In genomic region chr3:106955555-106956446, GRCm38 (mm10) we compare ENCODE assay signal across 11 mouse cellular contexts.
DNase-seq lines count a peak whose midpoint lies in the region; ATAC-seq and TF ChIP-seq lines count a peak whose summit lies in the region.
"Had no signal": no experiment of that assay in that cellular context is flagged by ENCODE, and none has a peak within 500 bp of the region (broad histone marks: within the 10 kb centered on the region; RNA-seq: fewer than 3 reads in every experiment).

No protein-coding gene starts in this region.

- peak; percentile 87 for ATAC-seq in forebrain, embryonic 11.5 days (replicated peaks; ENCODE audit: low FRiP score)
- ATAC-seq in hindbrain, embryonic 16.5 days = peak; percentile 76
- ATAC-seq in liver, postnatal 0 days = no peak

- DNase-seq in brain, embryonic 14.5 days (ENCODE audit: low read depth) = peak; percentile 92
- DNase-seq in forebrain, embryonic 11.5 days (ENCODE audit: low spot score) = peak; percentile 66
- peak; percentile 6 to 42 for DNase-seq in lung, postnatal 4 days
- no peak for DNase-seq in heart, adult 9 months (ENCODE audit: low spot score in 2 of 2)
- DNase-seq in liver, postnatal 0 days = no peak
- DNase-seq in heart, postnatal 36 days = no peak
- DNase-seq in heart, embryonic 10.5 days (ENCODE audit: low spot score) = no peak
- DNase-seq: thymus, adult 2 months had no signal

- H3K9me3 ChIP-seq in forebrain, embryonic 11.5 days (ENCODE audit: control insufficient read depth, low read length) = no peaks in the 10 kb centered on the region
- H3K9me3 ChIP-seq in hindbrain, embryonic 16.5 days (ENCODE audit: control insufficient read depth, low read length) = no peaks in the 10 kb centered on the region
- no peaks in the 10 kb centered on the region for H3K9me3 ChIP-seq in liver, postnatal 0 days (ENCODE audit: low read length)
- no peaks in the 10 kb centered on the region for H3K9me3 ChIP-seq in heart, embryonic 10.5 days
- H3K9me3 ChIP-seq: neural tube, embryonic 12.5 days had no signal

- 10% methylated on average over 9 of the region's 9 CpGs for WGBS in forebrain, embryonic 11.5 days
- WGBS in hindbrain, embryonic 16.5 days = 13% methylated on average over 9 of the region's 9 CpGs
- WGBS in liver, postnatal 0 days (ENCODE audit: insufficient replicate concordance) = 22% methylated on average over 9 of the region's 9 CpGs
- WGBS in heart, embryonic 10.5 days = 26% methylated on average over 9 of the region's 9 CpGs

- TF ChIP-seq EP300 in liver, postnatal 0 days (IDR thresholded peaks at IDR 0.05; ENCODE audit: low read depth) = no peak

- TF ChIP-seq POLR2A in brain, embryonic 14.5 days (IDR thresholded peaks at IDR 0.05; ENCODE audit: borderline replicate concordance, extremely low read depth, insufficient read depth, insufficient read length, poor library complexity, severe bottlenecking) = no peak

- H3K36me3 ChIP-seq in forebrain, embryonic 11.5 days (ENCODE audit: control insufficient read depth, insufficient read depth, low read length) = no peaks in the 10 kb centered on the region
- H3K36me3 ChIP-seq in hindbrain, embryonic 16.5 days (ENCODE audit: control insufficient read depth, insufficient read depth, low read length) = no peaks in the 10 kb centered on the region
- H3K36me3 ChIP-seq in liver, postnatal 0 days (replicated peaks; ENCODE audit: insufficient read depth, low read length) = no peaks in the 10 kb centered on the region
- H3K36me3 ChIP-seq in heart, embryonic 10.5 days = no peaks in the 10 kb centered on the region
- H3K36me3 ChIP-seq: neural tube, embryonic 12.5 days had no signal

- peaks cover 7% of the 10 kb centered on the region; the same call in 1 of the 2 replicates for H3K4me1 ChIP-seq in forebrain, embryonic 11.5 days (replicated peaks; ENCODE audit: control insufficient read depth, insufficient read depth, low read length)
- H3K4me1 ChIP-seq in hindbrain, embryonic 16.5 days (ENCODE audit: control insufficient read depth, insufficient read depth, low read depth, low read length) = peaks cover 5% of the 10 kb centered on the region
- H3K4me1 ChIP-seq in liver, postnatal 0 days (ENCODE audit: insufficient read depth) = no peaks in the 10 kb centered on the region
- H3K4me1 ChIP-seq in heart, embryonic 10.5 days = no peaks in the 10 kb centered on the region

- H3K9ac ChIP-seq in forebrain, embryonic 11.5 days (ENCODE audit: low read length) = peak overlapping the region; percentile 12; the same call in 1 of the 2 replicates
- no peak overlapping the region for H3K9ac ChIP-seq in hindbrain, embryonic 16.5 days (ENCODE audit: low read depth, low read length)
- no peak overlapping the region for H3K9ac ChIP-seq in liver, postnatal 0 days (replicated peaks)
- H3K9ac ChIP-seq: neural tube, embryonic 12.5 days had no signal

- no peak for TF ChIP-seq CTCF in brain, embryonic 14.5 days (IDR thresholded peaks at IDR 0.05; ENCODE audit: borderline replicate concordance, extremely low read depth, insufficient read depth, insufficient read length)
- no peak for TF ChIP-seq CTCF in liver, postnatal 0 days (IDR thresholded peaks at IDR 0.05; ENCODE audit: low read depth)

- H3K4me2 ChIP-seq in forebrain, embryonic 11.5 days (ENCODE audit: low read depth, low read length, severe bottlenecking) = peak overlapping the region; percentile 29; the same call in 1 of the 2 replicates
- no peak overlapping the region for H3K4me2 ChIP-seq in hindbrain, embryonic 16.5 days (ENCODE audit: low read length)
- H3K4me2 ChIP-seq in liver, postnatal 0 days (ENCODE audit: low read depth, low read length) = no peak overlapping the region
- H3K4me2 ChIP-seq: heart, embryonic 11.5 days; neural tube, embryonic 12.5 days had no signal

- intact Hi-C loops in heart, postnatal 36 days (cut with DNase I) = no loop called here

- no peaks in the 10 kb centered on the region for H3K27me3 ChIP-seq in forebrain, embryonic 11.5 days (ENCODE audit: control insufficient read depth, insufficient read depth, low read length)
- H3K27me3 ChIP-seq in hindbrain, embryonic 16.5 days (replicated peaks; ENCODE audit: control insufficient read depth, insufficient read depth, low read length) = no peaks in the 10 kb centered on the region
- H3K27me3 ChIP-seq in liver, postnatal 0 days (ENCODE audit: insufficient read depth, low read length) = no peaks in the 10 kb centered on the region
- H3K27me3 ChIP-seq in heart, embryonic 10.5 days (ENCODE audit: insufficient read depth, poor library complexity, severe bottlenecking) = no peaks in the 10 kb centered on the region
- H3K27me3 ChIP-seq: neural tube, embryonic 12.5 days had no signal

- H3K27ac ChIP-seq in forebrain, embryonic 11.5 days (ENCODE audit: low read depth, low read length) = peak overlapping the region; percentile 82
- H3K27ac ChIP-seq in hindbrain, embryonic 16.5 days (ENCODE audit: low read depth, low read length) = peak overlapping the region; percentile 67
- H3K27ac ChIP-seq in liver, postnatal 0 days (ENCODE audit: low read depth) = no peak overlapping the region
- no peak overlapping the region for H3K27ac ChIP-seq in heart, embryonic 10.5 days
- H3K27ac ChIP-seq: neural tube, embryonic 12.5 days had no signal

- no peak overlapping the region for H3K4me3 ChIP-seq in forebrain, embryonic 11.5 days (ENCODE audit: low read depth, low read length)
- no peak overlapping the region for H3K4me3 ChIP-seq in hindbrain, embryonic 16.5 days (ENCODE audit: low read length)
- H3K4me3 ChIP-seq in liver, postnatal 0 days (ENCODE audit: low read depth, low read length) = no peak overlapping the region
- no peak overlapping the region for H3K4me3 ChIP-seq in heart, embryonic 10.5 days
- H3K4me3 ChIP-seq: neural tube, embryonic 12.5 days had no signal

Comparison
In these comparisons a context has a peak if more than half of its experiments do, and no peak if none do; other contexts are left out.
1. DNase-seq: peak in brain, embryonic 14.5 days (single experiment), forebrain, embryonic 11.5 days (single experiment) and lung, postnatal 4 days (2 of 2); none in heart, adult 9 months (0 of 2), liver, postnatal 0 days (single experiment), heart, postnatal 36 days (0 of 2) and heart, embryonic 10.5 days (single experiment).
2. H3K27ac ChIP-seq: peak in forebrain, embryonic 11.5 days (single experiment) and hindbrain, embryonic 16.5 days (single experiment); none in liver, postnatal 0 days (single experiment) and heart, embryonic 10.5 days (single experiment).